Mouse (Mus musculus) splenic B cell, adult 2 months (primary cell): ENCODE measurements around the gene S100b.

ENCODE experiments used
- DNase-seq: peaks from one replicate; pipeline ENCODE4 v3.0.0-alpha.2; 2011; ENCODE audit warnings: low read depth, low spot score
- H3K27me3 ChIP-seq: 2 replicates; pipeline ENCODE4 v1.6.1; 2012; ENCODE audit warnings: mild to moderate bottlenecking, low read length, moderate library complexity, mixed read lengths; ENCODE audit not compliant: control insufficient read depth, poor library complexity, insufficient read depth, severe bottlenecking
- H3K36me3 ChIP-seq: 2 replicates; pipeline ENCODE4 v1.6.1; 2012; ENCODE audit warnings: mild to moderate bottlenecking, low read length, moderate library complexity, mixed read lengths; ENCODE audit not compliant: control insufficient read depth, poor library complexity, insufficient read depth, severe bottlenecking

S100b gene

DNA sequence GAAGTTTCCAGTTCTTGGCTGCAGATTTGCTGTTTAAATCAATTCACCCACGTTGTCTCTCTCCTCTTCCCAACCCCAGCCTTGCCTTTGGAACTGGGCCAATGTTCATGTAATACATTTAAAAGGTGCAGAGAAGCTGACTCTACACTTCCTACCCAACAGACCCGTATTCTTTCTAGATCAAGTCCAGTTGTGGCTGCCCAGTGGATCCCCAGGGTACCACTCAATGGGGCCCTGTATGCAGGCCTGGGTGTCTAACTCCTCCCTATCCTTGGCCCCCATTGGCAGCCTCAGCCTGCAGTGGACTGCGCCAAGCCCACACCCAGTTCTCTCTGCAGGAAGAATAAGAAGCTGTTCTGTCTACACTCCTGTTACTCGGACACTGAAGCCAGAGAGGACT, at the start of gene S100b:
TSS of gene S100b (plus strand) at position 318 of the 400 bp plus-strand sequence.
- Histone ChIP-seq H3K27me3 (no peaks in the 10 kb centered on the region), H3K36me3 (no peaks in the 10 kb centered on the region; the same call in 1 of the 2 replicates)
- DNase-seq = no peak

DNA sequence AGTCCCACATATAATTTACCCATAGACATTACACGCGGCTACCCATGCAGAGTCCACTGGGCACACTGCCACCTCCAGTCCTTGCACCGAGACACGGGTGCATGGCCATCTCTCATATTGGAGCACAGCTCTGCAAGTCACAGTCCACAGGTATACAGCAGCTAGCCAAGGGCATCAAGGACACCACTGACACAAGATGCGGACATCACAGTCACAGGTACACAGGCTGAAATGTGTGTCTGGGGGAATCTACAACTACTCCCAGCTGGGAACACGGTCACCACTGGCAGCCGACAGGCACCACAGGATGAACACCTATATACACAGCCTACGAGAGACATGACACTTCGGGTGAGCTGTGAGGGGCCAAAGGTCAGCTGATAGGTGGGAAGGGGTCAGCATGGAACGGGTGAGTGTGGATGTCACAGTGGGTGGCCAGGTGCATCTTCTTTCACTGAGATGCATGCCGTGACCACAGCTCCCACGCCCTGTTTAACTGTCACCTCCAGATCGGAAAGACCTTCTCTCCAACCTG, 46.3 kb upstream of the S100b start:
- H3K36me3 ChIP-seq = no peaks in the 10 kb centered on the region
- no peaks in the 10 kb centered on the region for H3K27me3 ChIP-seq
- DNase-seq = no peak

DNA sequence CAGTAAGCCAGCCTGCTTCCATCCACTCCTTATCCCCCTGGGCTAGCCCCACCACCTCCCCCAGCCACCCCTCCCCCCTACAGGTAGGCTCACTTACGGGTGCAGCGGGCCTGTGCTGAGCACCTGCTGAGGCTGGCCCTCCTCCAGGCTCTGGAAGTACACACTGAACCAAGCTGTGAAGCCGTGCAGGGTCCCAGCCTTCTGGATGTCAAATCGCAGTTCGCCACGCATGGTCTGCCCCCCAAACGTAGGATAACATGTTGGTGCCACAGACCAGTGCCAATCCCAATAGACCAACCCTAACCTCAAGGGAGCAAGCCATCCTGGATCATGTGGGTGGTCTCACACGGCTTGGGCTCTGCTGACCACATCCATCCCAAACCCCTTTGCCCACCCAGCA, 44.4 kb upstream of the S100b start:
- DNase-seq = no peak
- no peaks in the 10 kb centered on the region for H3K27me3 ChIP-seq
- H3K36me3 ChIP-seq = no peaks in the 10 kb centered on the region

DNA sequence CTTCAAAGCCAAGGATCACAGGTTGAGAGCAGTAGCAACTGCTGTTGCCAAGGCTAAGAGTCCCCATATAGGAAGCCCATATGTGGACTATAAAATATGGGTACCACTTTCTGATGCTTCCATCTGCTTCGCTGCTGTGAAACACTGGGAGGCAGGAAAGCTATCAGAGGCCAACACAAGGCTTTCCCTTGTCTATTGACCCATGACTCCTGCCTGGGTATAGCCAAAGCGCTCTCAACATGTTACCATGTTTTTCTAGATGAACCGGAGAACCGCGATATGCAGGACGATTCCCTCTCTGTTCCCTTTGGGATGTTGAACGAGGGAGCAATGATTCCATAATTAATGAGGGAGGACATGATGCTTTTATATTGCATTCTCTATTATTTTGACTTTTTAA, 42.8 kb upstream of the S100b start:
- H3K36me3 ChIP-seq = no peaks in the 10 kb centered on the region; the same call in 1 of the 2 replicates
- H3K27me3 ChIP-seq = no peaks in the 10 kb centered on the region
- no peak for DNase-seq

DNA sequence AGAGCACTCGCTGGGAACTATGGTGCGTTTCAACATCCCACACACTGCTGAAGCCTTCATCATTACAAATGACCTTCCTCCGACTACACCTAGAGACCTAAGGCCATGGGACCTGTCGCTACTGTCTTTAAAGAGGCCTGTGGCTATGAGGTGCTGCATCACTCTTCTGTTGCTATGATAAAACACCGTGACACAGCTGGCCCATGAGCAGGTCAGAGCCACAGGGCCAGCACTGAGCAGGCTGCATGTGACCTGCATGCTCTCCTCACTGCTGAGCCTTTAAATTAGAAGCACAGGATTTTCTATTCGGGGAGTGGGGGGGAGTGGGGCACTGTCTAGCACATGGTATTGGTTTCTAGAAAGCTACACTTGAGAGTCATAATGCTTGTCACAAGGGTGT, 41.5 kb upstream of the S100b start:
- DNase-seq = no peak
- Histone ChIP-seq H3K27me3 (no peaks in the 10 kb centered on the region), H3K36me3 (no peaks in the 10 kb centered on the region; the same call in 1 of the 2 replicates)

DNA sequence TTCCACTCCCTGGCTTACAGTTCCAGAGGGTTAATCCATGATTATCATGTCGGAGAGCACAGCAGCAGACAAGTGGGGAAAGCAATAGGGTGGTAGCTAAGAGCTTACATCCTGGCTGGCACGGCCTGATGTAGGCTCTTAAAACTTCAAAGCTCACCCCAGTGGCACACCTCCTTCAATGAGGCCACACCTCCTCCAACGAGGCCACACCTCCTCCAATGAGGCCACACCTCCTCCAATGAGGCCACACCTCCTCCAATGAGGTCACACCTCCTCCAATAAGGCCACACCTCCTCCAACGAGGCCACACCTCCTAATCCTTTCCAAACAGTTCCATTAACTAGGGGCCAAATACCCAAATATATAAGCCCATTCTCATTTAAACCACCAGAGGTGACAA, 39.5 kb upstream of the S100b start:
- no peak for DNase-seq
- no peaks in the 10 kb centered on the region; the same call in none of the 2 replicates for H3K36me3 ChIP-seq
- no peaks in the 10 kb centered on the region for H3K27me3 ChIP-seq

DNA sequence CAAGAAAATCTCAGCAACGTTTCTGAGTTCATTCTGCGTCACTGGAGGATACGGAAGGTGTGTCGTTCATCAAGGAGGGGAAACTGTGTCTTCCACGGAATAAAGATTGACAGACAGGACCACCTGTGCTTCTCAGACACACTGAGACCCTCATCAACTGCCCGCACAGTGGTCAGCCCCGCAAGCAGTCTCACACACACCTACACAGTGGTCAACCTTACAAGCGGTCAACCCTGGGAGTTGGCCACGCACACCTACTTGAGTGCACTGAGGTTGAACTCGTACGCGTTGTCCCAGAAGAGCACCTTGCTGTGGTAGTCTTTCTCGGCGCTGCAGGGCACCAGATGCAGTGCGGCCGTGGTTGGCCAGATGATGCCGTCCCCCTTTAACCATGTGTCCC, 36.6 kb upstream of the S100b start:
- no peaks in the 10 kb centered on the region; the same call in none of the 2 replicates for H3K36me3 ChIP-seq
- no peak for DNase-seq
- H3K27me3 ChIP-seq = no peaks in the 10 kb centered on the region

DNA sequence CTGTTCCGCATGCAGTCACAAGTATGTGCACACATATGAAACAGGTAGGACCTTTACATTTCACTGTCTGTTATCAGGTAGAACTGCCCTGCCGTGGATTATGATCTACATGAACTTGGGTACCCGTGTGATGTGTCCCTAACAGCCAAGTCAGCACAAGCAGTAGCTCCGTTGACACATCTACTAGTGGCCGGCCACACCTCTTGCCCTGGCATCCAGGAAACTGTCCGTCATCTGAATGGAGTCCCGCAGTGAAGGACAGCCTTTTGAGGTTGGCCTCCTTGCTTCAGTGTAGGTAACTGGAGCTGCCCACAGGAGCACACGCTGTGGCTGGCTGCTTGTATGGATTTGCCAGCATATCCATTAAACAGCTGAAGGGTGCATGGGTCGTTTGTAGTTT, 35.4 kb upstream of the S100b start:
- no peaks in the 10 kb centered on the region; the same call in none of the 2 replicates for H3K36me3 ChIP-seq
- no peak for DNase-seq
- H3K27me3 ChIP-seq = no peaks in the 10 kb centered on the region

DNA sequence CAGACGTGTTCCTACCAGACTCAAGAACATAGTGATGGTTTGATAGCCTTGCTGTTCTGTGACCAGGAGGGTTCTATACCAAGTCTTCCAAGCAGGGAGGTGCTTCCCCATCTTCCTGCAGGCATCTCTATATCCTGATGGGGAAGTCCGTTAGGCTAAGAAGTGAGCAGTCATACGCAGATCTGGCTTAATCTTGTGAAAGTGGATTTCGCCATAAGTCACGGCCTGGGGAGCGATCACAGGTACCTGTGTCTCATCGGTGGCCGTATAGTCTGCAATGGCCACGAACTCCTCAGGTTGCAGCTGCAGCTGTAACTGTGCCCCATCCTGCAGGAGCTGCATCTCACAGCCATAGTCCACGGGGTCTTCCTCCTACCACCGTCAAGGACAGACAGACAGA, 27.7 kb upstream of the S100b start:
- H3K36me3 ChIP-seq = no peaks in the 10 kb centered on the region
- DNase-seq = no peak
- H3K27me3 ChIP-seq = no peaks in the 10 kb centered on the region

DNA sequence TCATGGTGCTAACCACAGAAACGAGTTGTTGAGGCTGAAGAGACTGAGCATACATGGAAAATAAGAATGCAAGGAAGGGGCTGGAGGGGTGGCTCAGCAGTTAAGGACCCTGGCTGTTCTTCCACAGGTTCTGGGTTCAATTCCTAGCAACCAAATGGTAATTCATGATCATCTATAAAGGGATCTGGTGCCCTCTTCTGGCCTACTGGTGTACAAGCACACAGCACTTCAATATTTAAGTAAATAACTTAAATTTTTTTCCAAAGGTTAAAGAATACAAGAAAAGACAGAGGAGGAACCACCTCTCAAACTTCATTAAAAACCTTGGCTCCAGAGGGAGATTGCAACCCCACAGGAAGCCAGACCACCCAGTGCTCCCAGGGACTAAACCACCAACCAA, 24.0 kb upstream of the S100b start:
- H3K27me3 ChIP-seq = no peaks in the 10 kb centered on the region
- peak; percentile 10 for DNase-seq
- H3K36me3 ChIP-seq = no peaks in the 10 kb centered on the region

DNA sequence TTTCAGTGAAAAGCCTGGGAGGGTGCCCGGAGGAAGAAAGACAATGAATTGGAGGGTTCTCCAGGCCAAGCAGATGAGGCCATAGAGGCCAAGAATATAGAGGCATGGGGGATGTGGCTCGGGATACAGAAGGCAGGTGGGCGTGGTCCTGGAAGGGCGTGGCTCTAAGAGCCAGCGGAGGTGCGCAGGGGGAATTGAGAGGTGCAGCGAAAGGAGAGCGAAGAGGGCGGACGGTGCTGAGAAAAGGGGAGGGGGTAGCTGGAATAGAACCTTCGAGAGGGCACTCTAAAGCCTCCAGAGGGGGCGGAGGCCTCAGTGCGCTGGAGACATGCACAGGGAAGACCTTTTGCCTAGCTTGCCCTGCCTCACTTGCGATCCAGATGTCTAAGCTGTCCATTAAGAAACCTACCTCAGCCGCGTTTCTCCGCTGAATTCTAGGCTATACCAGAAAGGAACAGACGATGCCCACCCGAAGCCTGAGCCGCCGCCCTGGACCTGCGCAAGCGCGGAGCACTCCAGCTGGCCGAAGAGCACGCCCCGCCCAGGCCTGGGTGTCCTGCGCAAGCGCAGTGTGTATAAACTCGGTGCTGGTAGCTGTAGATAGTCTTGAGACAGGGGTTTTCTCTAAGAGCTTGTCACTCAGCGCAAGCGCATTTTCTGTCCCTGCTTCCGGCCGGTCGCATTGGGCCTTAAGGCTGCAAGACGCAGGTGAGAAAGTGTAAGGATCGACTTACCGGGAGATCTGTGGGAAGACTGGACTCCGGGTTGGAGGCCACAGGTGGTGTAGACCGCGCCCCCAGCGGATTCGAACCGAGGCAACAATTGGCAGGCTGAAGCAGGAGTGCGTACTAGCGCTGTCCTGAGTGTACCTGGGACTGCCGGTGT, 16.1 kb upstream of the S100b start, which contains the start of gene Prmt2:
TSS of gene Prmt2 (minus strand) at position 525 of the 885 bp plus-strand sequence.
- DNase-seq = peak; percentile 95

DNA sequence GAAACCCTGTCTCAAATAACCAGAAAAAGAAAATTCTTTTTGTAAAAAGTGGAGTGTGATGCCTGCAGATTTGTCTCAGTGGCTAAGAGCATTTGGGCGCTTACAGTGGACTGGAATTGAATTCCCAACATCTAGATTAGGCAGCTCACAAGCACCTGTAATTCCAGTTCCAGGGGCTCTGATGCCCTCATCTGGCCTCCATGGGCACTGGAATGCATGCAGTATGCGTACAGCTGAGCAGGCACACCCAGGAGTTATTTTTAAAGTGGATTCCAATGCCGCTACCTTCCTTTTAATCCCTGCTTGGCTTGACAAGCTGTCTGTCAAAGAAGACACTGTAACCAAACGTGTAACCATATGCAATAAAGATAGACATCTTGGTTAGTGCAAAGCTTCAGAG, 14.3 kb upstream of the S100b start:
- DNase-seq = no peak
- no peaks in the 10 kb centered on the region for H3K36me3 ChIP-seq
- H3K27me3 ChIP-seq = no peaks in the 10 kb centered on the region

More for the DNA sequence above, 16.1 kb upstream of the S100b start, which contains the start of gene Prmt2:
- no peaks in the 10 kb centered on the region for H3K27me3 ChIP-seq
- no peaks in the 10 kb centered on the region for H3K36me3 ChIP-seq

DNA sequence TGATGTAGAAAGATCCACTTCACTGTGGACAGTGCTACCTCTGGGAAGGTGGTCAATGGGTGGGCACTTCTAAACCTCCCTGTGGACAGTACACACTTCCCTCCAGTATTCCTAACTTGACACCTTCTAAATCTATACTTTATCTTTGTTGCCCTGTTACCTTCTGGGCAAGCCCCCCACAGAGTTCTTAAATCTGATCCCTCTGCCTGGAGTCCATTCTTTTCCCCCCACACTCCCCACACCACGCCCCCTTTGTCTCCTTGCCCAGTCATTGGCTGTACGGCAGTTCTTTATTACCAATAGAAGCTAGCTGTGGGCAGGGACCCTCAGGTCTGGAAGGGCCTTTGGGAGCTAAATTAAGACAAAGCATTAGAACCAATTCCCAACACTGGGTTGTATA, 8.5 kb upstream of the S100b start:
- no peak for DNase-seq
- Histone ChIP-seq H3K36me3 (no peaks in the 10 kb centered on the region), H3K27me3 (no peaks in the 10 kb centered on the region)

DNA sequence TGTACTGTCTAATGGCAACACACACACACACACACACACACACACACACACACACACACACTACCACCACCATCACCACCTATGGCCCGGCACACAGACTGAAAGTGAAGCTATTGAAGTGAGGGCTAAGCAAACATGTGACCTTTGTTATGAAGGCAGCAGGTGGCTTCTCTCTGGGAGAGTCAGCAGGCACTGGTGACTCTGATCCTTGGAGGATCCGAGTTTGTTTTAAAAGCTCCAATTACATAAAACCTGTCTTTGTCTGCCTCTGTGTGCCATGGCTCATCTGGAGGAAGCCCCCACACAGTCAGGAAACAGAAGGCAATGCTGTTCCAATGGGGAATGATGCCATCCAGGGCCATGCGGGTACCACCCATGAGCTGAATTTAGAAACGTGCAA, 7.1 kb upstream of the S100b start:
- DNase-seq = no peak
- no peaks in the 10 kb centered on the region for H3K36me3 ChIP-seq
- no peaks in the 10 kb centered on the region for H3K27me3 ChIP-seq

DNA sequence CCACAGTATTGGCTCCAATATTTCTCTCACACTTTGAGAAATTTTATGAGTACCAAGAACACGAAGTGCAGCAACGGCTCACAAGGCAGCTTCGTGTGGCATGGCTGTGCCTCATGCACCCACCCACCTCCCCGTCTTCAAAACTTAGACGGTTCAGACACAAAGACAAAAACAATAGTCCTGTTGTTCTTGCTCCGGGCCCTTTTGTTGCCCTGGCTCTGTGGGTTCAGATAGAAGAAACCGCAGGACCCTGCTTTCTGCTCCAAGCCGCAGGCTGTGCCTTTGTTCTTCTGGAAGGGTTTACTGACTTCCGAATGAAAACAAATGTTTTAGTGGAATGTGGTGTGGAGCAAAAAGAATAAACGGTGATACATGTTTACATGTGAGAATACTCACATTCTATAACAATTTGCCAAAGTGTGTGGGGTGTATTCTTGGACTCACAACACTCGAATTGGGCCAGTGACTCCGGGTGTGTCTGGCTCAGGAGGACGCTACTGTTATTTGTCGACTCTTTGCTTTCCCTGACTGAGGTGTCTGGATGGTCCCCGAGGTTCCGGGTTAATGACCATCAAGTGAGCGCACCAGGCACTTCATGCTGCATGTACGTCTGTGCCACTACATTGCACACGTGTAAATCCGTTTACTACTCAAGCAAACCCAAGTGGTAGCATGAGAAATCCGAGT, 5.5 kb upstream of the S100b start:
- Histone ChIP-seq H3K36me3 (no peaks in the 10 kb centered on the region; the same call in 1 of the 2 replicates), H3K27me3 (no peaks in the 10 kb centered on the region)
- DNase-seq = no peak
